Mouse (Mus musculus) heart, embryonic 14.5 days (tissue): ENCODE data around the gene Duoxa1. TPM values are rescaled to one million over a fixed set of nuclear protein-coding genes. Genes with fewer than 3 reads are reported as not detected.

Experiments
- ATAC-seq: fragments of 200-750 bp; cut with Nextera tagmentation; 2 replicates; pipeline ENCODE4 v1.8.0; 2017; ENCODE audit warnings: low read depth, moderate TSS enrichment; ENCODE audit not compliant: insufficient number of reproducible peaks, insufficient read depth, low FRiP score
- H3K27ac ChIP-seq, 2 experiments: fragments of 200-500 bp in 1 of 2; fragments of 300-500 bp in 1 of 2; sonication (generic) in 1 of 2; replicated peaks in 1 of 2; 2 replicates each; pipeline ENCODE4 v1.5.1; 2012 to 2014; ENCODE audit warnings: low read depth in 2 of 2, low read length in 2 of 2, control low read depth in 1 of 2, mild to moderate bottlenecking in 1 of 2, mixed read lengths in 1 of 2; ENCODE audit not compliant: control insufficient read depth in 1 of 2, insufficient read depth in 1 of 2
- H3K27me3 ChIP-seq: fragments of 300-500 bp; sonication (generic); 2 replicates; pipeline ENCODE4 v1.6.1; 2014; ENCODE audit warnings: mild to moderate bottlenecking, low read length, control low read depth; ENCODE audit not compliant: control insufficient read depth, insufficient read depth
- H3K36me3 ChIP-seq: fragments of 300-500 bp; sonication (generic); 2 replicates; pipeline ENCODE4 v1.6.1; 2014; ENCODE audit warnings: mild to moderate bottlenecking, control low read depth, low read length, mixed read lengths; ENCODE audit not compliant: control insufficient read depth, insufficient read depth
- H3K4me1 ChIP-seq, 2 experiments: fragments of 200-500 bp in 1 of 2; fragments of 300-500 bp in 1 of 2; sonication (generic) in 1 of 2; 2 replicates each; pipeline ENCODE4 v1.6.1; 2012 to 2014; ENCODE audit warnings: low read length in 2 of 2, control low read depth in 1 of 2, mixed read lengths in 1 of 2; ENCODE audit not compliant: control insufficient read depth in 2 of 2, insufficient read depth in 2 of 2
- H3K4me2 ChIP-seq: fragments of 300-500 bp; sonication (generic); 2 replicates; pipeline ENCODE4 v1.6.1; 2014; ENCODE audit warnings: mild to moderate bottlenecking, low read length
- H3K4me3 ChIP-seq, 2 experiments: fragments of 200-500 bp in 1 of 2; fragments of 300-500 bp in 1 of 2; sonication (generic) in 1 of 2; 2 replicates each; pipeline ENCODE4 v1.5.1; 2012 to 2014; ENCODE audit warnings: low read length in 2 of 2, mild to moderate bottlenecking in 2 of 2, control low read depth in 1 of 2, low read depth in 1 of 2, moderate library complexity in 1 of 2; ENCODE audit not compliant: control insufficient read depth in 1 of 2, insufficient read depth in 1 of 2
- H3K9ac ChIP-seq: fragments of 300-500 bp; sonication (generic); 2 replicates; pipeline ENCODE4 v1.6.1; 2014; ENCODE audit warnings: mild to moderate bottlenecking, low read length
- H3K9me3 ChIP-seq: fragments of 300-500 bp; sonication (generic); 2 replicates; pipeline ENCODE4 v1.6.1; 2016; ENCODE audit warnings: low read length, control low read depth; ENCODE audit not compliant: control insufficient read depth
- WGBS: fragments of 180-500 bp; shearing (Covaris S2); extraction: QIAGEN DNeasy Blood & Tissue Kit; methylation state at CpG from one replicate; pipeline ENCODE4 v1.1.7; 2014; 5-methylcytosine and 5-hydroxymethylcytosine counted together
- polyA plus RNA-seq: library from polyadenylated mRNA; unstranded; fragments of >200 nt; fragmentation: Nextera tagmentation; extraction: Ambion mirVana; gene quantifications from 2 replicates; pipeline ENCODE4 v1.2.1, GENCODE M21; 2014

The Duoxa1 gene
- polyA plus RNA-seq, 1 experiment from 2014 or later = not detected

GRCm38 (mm10) chr2:122294916-122295315 lies 18.6 kb downstream of the Duoxa1 start:
- Histone ChIP-seq H3K27me3 (peaks cover 74% of the 10 kb centered on the region), H3K9ac (no peak overlapping the region), H3K36me3 (no peaks in the 10 kb centered on the region), H3K4me1 (peaks cover 7 to 24% of the 10 kb centered on the region in 2 experiments; a peak in 3 of 4 replicates), H3K27ac (no peak overlapping the region), H3K4me3 (no peak overlapping the region), H3K9me3 (no peaks in the 10 kb centered on the region), H3K4me2 (no peak overlapping the region)
- WGBS = 4% methylated on average over 7 of the region's 7 CpGs
- ATAC-seq = no peak

GRCm38 (mm10) chr2:122286137-122286536 lies 27.4 kb downstream of the Duoxa1 start:
- Histone ChIP-seq H3K4me2 (no peak overlapping the region), H3K4me1 (peaks cover 6 to 7% of the 10 kb centered on the region in 2 experiments; a peak in 3 of 4 replicates), H3K9ac (no peak overlapping the region), H3K36me3 (no peaks in the 10 kb centered on the region), H3K4me3 (no peak overlapping the region), H3K27me3 (no peaks in the 10 kb centered on the region), H3K27ac (peak overlapping the region in 1 of 2 experiments; percentile 42; a peak in 2 of 4 replicates), H3K9me3 (no peaks in the 10 kb centered on the region)
- peak; percentile 79 for ATAC-seq
- WGBS = 53% methylated on average over 7 of the region's 7 CpGs

GRCm38 (mm10) chr2:122284091-122284490 lies 29.4 kb downstream of the Duoxa1 start:
- H3K4me1 ChIP-seq = peaks cover 6 to 7% of the 10 kb centered on the region in 2 experiments; a peak in 3 of 4 replicates
- H3K9ac ChIP-seq = no peak overlapping the region
- H3K4me2 ChIP-seq = no peak overlapping the region
- no peaks in the 10 kb centered on the region for H3K36me3 ChIP-seq
- no peaks in the 10 kb centered on the region for H3K9me3 ChIP-seq
- no peak overlapping the region for H3K27ac ChIP-seq
- WGBS = 75% methylated on average over 9 of the region's 9 CpGs
- no peaks in the 10 kb centered on the region for H3K27me3 ChIP-seq
- ATAC-seq = no peak
- H3K4me3 ChIP-seq = no peak overlapping the region

GRCm38 (mm10) chr2:122278769-122279168 lies 34.8 kb downstream of the Duoxa1 start:
- no peak for ATAC-seq
- 68% methylated on average over 3 of the region's 3 CpGs for WGBS

GRCm38 (mm10) chr2:122266407-122267193 lies 46.9 kb downstream of the Duoxa1 start:
- no peak for ATAC-seq
- Histone ChIP-seq H3K4me2 (no peak overlapping the region), H3K4me1 (no peaks in the 10 kb centered on the region), H3K36me3 (peaks cover 14% of the 10 kb centered on the region; the same call in 1 of the 2 replicates), H3K9ac (no peak overlapping the region), H3K27ac (no peak overlapping the region), H3K4me3 (no peak overlapping the region), H3K9me3 (no peaks in the 10 kb centered on the region), H3K27me3 (no peaks in the 10 kb centered on the region)
- 90% methylated on average over 7 of the region's 7 CpGs for WGBS

More at GRCm38 (mm10) chr2:122278769-122279168, 34.8 kb downstream of the Duoxa1 start:
- no peaks in the 10 kb centered on the region for H3K27me3 ChIP-seq
- H3K27ac ChIP-seq = no peak overlapping the region
- H3K9ac ChIP-seq = no peak overlapping the region
- H3K9me3 ChIP-seq = no peaks in the 10 kb centered on the region
- no peaks in the 10 kb centered on the region for H3K4me1 ChIP-seq
- H3K4me2 ChIP-seq = no peak overlapping the region
- H3K4me3 ChIP-seq = no peak overlapping the region
- H3K36me3 ChIP-seq = no peaks in the 10 kb centered on the region

- 80% methylated on average over 3 of the region's 3 CpGs for WGBS
- no peaks in the 10 kb centered on the region for H3K9me3 ChIP-seq
- no peak overlapping the region for H3K27ac ChIP-seq
- no peaks in the 10 kb centered on the region for H3K27me3 ChIP-seq
- no peak for ATAC-seq
- peaks cover 27% of the 10 kb centered on the region for H3K36me3 ChIP-seq
- H3K4me2 ChIP-seq = no peak overlapping the region
- H3K4me3 ChIP-seq = no peak overlapping the region
- H3K4me1 ChIP-seq = no peaks in the 10 kb centered on the region
- no peak overlapping the region for H3K9ac ChIP-seq
These were observed 48.8 kb downstream of the Duoxa1 start for GRCm38 (mm10) chr2:122264690-122265089.

- no peaks in the 10 kb centered on the region for H3K9me3 ChIP-seq
- WGBS = 81% methylated on average over 5 of the region's 5 CpGs
These were observed 52.8 kb downstream of the Duoxa1 start for GRCm38 (mm10) chr2:122260729-122261128.

More at GRCm38 (mm10) chr2:122260729-122261128, 52.8 kb downstream of the Duoxa1 start:
- no peak overlapping the region for H3K9ac ChIP-seq
- no peak overlapping the region for H3K4me2 ChIP-seq
- H3K36me3 ChIP-seq = peaks cover 56% of the 10 kb centered on the region
- H3K4me3 ChIP-seq = no peak overlapping the region
- no peaks in the 10 kb centered on the region for H3K4me1 ChIP-seq
- no peak overlapping the region for H3K27ac ChIP-seq
- no peak for ATAC-seq
- no peaks in the 10 kb centered on the region for H3K27me3 ChIP-seq
